Mouse (Mus musculus) natural killer cell, adult 2 months (primary cell): ENCODE data around the gene Smad1.
"Not testable (repeated sequence)": the region's sequence is repeated elsewhere in the genome, so short reads cannot be mapped to it uniquely, and the experiment has no call there.

Source experiments
- DNase-seq, 2 experiments: peaks; one replicate each; pipeline ENCODE4 v3.0.0; 2022; ENCODE audit warnings: low spot score in 2 of 2

Smad1 gene

DNA sequence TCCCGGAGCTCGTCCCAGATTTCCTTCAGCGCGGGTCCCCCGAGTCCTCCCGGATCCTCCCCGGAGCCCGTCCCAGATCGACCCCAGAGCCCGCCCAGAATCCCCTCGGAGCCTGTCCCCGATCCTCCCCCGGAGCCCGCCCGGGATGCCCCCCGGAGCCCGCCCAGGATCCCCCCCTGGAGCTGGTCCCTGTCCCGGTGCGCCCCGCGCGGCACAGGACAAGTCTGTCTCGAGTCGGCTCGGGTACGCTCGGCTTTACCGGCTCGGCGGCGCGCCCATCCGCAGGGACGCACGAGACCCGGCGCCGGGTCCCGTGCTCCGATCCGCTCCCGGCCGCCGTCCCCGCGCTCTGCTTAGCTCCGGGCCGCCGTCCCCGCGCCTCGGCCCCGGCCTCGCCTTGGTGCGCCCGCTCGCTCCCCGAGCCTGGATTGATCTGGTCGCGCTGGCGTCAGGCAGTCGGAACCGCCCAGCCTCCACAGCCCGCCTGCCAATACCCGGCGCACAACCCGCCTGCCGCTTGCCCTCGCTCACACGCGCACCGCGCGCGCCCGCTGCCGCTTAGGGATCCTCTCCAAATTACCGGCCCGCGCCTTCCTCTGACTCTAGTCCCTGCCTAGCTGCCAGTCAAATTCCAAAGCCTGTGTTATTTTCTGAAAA is at the start of gene Smad1:
Smad1 (minus strand) TSS at position 525 of the 657 bp plus-strand sequence.
- peak; percentile 60 to 74 for DNase-seq

GRCm38 (mm10) chr8:79447260-79447853 is 48.0 kb upstream of the Smad1 start:
- no peak for DNase-seq

GRCm38 (mm10) chr8:79443460-79444098 is 44.3 kb upstream of the Smad1 start:
- no peak for DNase-seq

- no peak for DNase-seq
These were observed 34.7 kb upstream of the Smad1 start for GRCm38 (mm10) chr8:79433953-79434500.

GRCm38 (mm10) chr8:79414907-79415306 is 15.6 kb upstream of the Smad1 start:
- DNase-seq = peak in 1 of 2 experiments; percentile 25

GRCm38 (mm10) chr8:79410501-79410900 is 11.2 kb upstream of the Smad1 start:
- no peak for DNase-seq

DNA sequence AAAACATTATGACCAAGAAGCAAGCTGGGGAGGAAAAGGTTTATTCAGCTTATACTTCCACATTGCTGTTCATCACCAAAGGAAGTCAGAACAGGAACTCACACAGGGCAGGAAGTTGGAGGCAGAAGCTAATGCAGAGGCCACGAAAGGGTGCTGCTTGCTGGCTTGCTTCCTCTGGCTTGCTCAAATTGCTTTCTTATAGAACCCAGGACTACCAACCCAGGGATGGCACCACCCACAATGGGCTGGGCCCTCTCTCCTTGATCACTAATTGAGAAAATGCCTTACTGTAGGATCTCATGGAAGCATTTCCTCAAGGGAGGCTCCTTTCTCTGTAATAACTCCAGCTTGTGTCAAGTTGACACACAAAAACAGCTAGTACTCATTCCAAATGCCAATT is 8.0 kb upstream of the Smad1 start:
- DNase-seq = not testable (repeated sequence)

GRCm38 (mm10) chr8:79404895-79405557 is 5.7 kb upstream of the Smad1 start:
- no peak for DNase-seq

DNA sequence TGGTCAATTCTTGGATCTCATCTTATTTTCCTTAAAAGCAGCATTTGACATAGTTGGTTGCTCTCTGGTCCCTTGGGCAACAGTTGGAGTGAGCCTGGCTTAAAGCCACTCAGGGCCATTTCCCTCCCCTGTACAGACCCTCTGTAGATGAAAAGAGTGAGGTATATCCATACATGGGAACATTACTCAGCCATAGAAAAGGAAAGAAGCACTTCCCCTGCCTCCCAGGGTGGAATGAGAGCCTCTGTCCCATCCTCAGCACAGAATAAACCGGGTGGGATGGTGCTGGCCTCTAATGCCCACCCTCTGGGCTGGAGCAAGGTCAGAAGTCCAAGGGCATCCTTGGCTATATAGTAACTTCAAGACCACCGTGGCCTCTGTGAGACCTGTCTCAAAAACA is 1.4 kb upstream of the Smad1 start:
- no peak for DNase-seq

- DNase-seq = no peak
These were observed 902 bp downstream of the Smad1 start for GRCm38 (mm10) chr8:79398251-79398981.

GRCm38 (mm10) chr8:79397705-79398250 is 1.5 kb downstream of the Smad1 start:
- no peak for DNase-seq

DNA sequence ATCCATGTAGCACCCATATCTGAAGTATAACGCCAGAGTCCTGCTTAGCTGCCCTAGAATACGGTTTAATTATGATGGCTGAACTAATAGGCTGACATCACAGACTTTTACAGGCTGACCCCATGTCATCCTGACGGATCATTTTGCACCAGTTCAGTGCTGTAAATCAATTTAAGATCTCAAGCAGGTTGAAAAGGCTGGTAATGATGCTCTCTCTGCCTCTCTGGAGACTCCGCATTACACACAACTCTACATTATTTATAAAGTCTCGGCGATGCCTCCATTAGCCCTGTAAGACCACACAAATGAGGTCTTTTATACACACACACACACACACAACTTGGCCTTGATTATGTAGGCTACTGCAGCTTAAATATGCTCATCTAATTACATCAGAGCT is 2.4 kb downstream of the Smad1 start:
- no peak for DNase-seq

GRCm38 (mm10) chr8:79394009-79394408 is 5.3 kb downstream of the Smad1 start:
- no peak for DNase-seq

DNA sequence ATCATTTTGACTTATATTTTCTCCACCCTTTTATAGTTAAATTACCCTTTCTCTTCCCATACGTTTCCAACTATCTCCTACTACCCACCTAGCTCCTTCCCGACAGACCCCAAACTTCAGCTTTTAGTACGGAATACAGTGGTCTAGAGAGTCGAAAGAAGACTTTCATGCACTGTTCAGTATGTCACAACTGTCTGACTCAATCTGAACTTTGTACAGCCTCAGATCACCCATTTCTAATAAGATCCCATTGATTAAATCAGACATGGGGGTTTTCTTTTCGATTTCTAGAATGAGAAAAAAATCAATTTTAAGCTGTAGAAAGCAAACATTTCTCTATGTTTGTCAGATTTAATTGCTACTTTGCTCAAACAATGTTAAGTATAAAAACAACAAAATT is 6.1 kb downstream of the Smad1 start:
- no peak for DNase-seq

DNA sequence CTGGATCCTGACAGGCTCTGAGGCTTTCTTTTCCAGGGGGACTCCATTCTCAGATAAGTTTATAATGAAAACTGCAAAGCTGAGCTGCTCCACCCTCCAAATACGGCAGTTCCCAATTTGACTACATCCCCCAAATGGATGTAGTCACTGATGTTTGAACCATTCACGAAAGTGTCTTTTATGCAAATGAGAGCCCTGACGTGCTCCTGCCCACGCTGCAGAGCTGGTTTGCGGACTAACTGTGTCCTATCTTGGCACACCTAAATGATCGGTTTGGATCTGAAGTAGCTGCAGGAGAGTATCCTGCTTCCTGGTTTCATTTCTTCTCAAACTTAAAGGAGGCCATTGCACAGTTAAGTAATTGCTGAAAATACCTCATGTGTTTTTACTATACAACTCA is 6.7 kb downstream of the Smad1 start:
- no peak for DNase-seq

DNA sequence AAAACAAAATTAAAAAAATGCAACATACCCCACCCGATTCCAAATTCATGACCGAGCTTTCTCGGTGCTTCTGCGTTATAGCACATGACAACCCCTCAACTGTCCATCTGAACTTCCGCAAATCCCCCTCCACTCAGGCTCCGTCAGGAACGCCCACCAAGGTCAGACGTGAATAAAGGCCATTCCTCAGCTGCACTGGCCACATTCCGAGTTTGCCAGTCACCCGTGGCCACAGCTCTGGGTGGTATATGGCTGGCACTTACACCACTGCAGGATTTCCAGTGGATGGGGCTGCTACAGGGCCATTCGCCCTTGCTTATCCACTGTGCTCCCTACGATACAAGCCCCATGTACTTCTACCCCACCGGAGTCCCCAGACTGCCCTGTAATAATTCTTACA is 7.9 kb downstream of the Smad1 start:
- DNase-seq = no peak

- DNase-seq = no peak
These were observed 10.1 kb downstream of the Smad1 start for GRCm38 (mm10) chr8:79389074-79389786.

GRCm38 (mm10) chr8:79386831-79387230 is 12.5 kb downstream of the Smad1 start:
- DNase-seq = no peak

DNA sequence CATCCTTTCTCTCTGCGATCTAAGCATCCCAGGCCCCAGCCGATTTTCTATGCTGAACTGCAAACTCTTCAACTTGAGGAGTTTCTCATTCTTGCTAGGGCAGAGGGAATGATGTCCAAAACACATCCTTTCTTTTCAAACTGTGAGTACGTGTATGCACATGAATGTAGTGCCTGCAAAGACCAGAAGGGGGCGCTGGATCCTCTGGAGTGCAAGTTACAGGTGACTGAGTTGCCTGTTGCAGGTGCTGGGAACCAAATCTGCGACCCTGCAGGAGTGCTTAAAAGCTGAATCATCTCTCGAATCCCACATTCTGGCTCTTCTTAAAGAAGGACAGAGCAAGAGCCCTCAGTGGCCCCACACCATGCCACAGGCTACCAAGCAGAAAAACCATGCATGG is 13.0 kb downstream of the Smad1 start:
- DNase-seq = no peak
